Mouse (Mus musculus) spleen, postnatal 4 days (tissue): ENCODE measurements around the gene Sirpa.

Source experiments
- DNase-seq, 2 experiments: peaks; one replicate each; pipeline ENCODE4 v3.0.0; 2022; ENCODE audit warnings: low spot score in 2 of 2

The Sirpa gene

DNA sequence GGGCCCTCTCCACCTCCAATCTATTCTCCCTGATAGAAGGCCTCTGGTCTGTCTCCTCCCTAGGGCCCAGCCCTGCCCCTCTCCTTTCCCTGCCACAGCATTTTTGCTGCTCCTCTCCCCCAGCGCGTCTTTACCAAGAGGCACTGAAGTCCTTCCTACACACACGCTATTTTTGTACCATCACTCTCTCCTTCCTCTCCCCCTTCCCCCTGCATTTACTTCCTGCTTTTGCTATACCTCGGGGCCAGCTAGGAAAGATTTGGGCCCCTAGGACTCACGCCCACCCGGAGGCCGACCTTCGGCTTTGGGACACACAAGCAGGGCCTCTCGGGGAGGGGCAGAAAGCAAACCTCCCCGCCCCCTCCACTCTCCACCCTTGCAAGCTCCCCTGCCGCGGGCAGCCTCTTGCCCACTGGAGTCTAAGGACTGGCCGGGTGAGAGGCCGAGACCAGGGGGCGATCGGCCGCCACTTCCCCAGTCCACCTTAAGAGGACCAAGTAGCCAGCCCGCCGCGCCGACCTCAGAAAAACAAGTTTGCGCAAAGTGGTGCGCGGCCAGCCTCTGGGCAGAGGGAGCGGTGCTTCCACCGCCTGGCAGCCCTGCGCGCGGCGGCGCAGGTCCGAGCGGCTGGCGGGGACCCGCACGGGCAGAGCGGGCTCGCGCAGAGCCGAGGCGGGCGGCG lies at the start of gene Sirpa:
Gene Sirpa (plus strand): TSS at position 377 of the 682 bp plus-strand sequence.
- peak; percentile 72 to 81 for DNase-seq

DNA sequence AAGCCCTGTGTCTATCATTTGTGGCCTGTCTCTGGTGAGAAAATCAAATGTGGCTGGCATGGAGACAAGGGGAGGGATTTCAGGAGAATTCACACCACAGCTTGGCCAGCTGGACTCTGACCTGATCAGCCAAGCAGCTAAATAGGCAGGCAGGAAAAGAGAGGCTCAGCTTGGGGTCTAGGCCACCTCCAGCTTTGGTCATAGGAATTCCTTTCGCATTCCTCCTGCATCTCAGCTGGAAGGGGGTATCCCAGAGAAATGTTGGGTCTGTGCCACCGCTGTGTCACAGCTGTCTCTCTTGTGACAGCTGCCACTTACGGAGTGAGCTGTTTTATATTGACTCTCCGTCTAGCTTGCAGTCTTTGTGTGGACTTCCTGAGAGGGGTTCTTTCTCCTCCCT lies 48.2 kb upstream of the Sirpa start:
- no peak for DNase-seq

- no peak for DNase-seq
Observed at GRCm38 (mm10) chr2:129544919-129545318, 47.7 kb upstream of the Sirpa start.

GRCm38 (mm10) chr2:129545596-129545995 lies 47.0 kb upstream of the Sirpa start:
- DNase-seq: no peak

DNA sequence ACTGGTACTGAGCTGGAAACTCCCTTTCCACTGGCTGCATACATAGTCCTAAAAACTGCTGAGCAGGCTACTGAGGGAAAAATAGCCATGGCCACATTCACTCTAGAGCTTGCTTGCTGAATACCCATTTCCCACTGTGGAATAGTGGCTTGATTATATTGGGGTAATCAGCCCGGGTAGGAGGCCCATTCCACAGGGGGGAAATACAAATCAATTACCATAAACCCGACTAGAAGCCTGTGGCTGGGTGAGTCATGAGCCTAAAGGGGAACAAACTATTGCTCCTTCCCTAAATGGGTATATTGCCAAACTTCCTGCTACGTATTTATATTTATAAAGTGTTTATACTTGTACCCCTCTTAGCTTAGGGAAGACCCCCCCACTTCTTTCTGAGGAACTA lies 45.9 kb upstream of the Sirpa start:
- no peak for DNase-seq

DNA sequence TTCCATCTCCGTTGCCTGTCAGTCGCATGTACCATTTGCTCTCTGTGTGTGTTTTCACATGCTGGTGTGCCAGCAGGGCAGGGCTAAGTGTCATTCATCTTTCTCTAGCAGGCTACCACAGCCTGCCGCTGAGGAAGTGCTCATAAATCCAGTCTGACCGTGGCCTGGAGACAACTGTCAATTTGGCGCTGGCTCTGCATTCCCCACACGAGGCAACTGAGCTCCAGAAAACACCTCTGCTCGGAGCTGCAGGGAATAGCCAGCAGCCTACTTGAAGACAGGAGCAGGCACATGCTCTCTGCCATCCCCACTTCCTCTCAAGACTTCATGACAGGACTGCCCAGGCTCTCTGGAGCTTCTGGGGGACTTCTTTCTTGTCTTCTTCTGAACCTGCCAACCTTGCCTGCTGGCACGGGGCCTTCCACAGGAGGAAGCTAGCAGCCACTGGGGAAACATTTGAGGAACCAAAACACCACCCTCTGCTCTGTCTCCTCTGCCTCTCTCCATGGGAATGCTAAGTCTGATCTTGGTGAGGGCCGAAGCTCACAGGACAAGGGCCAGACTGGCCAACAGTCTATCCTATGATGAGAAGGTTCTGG lies 43.0 kb upstream of the Sirpa start:
- no peak for DNase-seq

- no peak for DNase-seq
Observed at GRCm38 (mm10) chr2:129550781-129551180, 41.9 kb upstream of the Sirpa start.

GRCm38 (mm10) chr2:129556081-129556480 lies 36.6 kb upstream of the Sirpa start:
- DNase-seq: no peak

GRCm38 (mm10) chr2:129558008-129558874 lies 34.4 kb upstream of the Sirpa start:
- no peak for DNase-seq

- no peak for DNase-seq
Observed at GRCm38 (mm10) chr2:129558875-129559219, 33.8 kb upstream of the Sirpa start.

GRCm38 (mm10) chr2:129561796-129562195 lies 30.8 kb upstream of the Sirpa start:
- no peak for DNase-seq

DNA sequence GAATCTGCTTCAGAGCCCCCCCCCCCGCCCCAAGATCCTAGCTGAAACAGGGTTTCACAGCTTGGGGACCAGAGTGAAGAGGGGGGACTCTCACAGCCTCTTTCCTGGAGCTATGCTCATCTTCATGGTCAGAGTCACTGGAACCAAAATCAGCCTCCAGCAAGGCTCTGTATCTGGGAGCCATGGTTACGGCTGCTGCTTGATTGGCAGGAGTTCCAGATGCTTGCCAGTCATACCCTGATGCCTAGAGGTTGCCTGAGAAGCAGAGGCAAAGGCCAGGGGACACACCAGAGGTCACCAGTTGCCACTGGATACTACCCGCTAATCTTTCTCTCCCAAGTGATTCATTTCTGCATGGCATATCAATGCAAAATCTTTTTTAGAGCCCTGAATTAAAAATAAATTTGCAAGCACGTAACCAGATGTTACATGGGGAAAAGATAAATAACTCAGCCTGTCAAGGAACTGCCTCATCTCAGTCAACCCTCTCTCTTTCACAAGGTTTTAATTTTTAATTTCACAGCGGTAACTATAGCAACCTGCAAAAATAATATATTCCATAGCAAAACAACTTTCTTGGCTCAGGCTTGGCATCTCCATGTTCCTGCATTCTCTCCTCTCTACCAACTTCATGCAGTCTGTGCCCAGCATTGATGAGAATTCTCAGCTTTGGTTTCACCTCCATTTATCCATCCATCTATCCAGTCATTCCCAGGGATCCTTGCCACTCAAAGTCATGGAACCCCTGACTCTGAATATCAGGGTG lies 28.5 kb upstream of the Sirpa start:
- no peak for DNase-seq

DNA sequence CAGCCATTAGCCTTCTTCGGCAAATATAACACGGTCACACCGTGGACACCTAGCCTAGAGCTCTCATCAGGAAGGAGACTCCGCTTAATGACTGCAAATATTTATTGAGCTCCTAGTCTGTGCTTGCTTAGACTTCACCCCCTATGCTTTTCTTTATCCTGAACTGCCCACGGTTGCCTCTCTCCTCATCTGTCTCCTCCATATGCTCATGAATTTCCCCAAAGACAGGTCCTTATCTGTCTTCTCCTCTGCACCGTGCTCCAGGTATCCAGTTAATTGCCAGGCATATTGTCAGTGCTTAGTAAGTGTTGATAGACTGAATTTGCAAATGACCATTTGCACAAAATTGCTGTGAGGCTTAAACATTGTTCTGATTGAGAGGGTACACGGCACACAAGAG lies 23.5 kb upstream of the Sirpa start:
- no peak for DNase-seq

- DNase-seq: no peak
Observed at GRCm38 (mm10) chr2:129569556-129569955, 23.1 kb upstream of the Sirpa start.

GRCm38 (mm10) chr2:129573701-129574273 lies 18.8 kb upstream of the Sirpa start:
- no peak for DNase-seq

GRCm38 (mm10) chr2:129574395-129575046 lies 18.1 kb upstream of the Sirpa start:
- DNase-seq: no peak

DNA sequence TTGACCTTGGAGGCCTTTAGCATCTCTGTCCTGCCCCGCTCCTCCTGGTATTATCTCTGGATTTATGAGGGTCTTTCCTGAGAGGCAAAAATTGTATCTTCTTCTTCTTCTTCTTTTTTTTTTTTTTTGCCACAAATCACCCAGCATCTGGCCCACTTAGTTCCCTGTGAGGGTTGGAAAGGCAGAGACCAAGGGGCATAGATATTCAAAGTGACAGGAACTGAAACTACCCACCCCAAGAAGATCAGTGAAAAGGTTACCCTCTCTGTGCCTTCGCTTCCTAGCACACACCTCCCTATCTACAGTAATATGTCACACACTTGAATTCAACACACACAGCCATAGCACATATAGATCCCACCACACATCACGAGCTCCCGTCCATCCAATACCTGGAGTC lies 17.5 kb upstream of the Sirpa start:
- DNase-seq: no peak

DNA sequence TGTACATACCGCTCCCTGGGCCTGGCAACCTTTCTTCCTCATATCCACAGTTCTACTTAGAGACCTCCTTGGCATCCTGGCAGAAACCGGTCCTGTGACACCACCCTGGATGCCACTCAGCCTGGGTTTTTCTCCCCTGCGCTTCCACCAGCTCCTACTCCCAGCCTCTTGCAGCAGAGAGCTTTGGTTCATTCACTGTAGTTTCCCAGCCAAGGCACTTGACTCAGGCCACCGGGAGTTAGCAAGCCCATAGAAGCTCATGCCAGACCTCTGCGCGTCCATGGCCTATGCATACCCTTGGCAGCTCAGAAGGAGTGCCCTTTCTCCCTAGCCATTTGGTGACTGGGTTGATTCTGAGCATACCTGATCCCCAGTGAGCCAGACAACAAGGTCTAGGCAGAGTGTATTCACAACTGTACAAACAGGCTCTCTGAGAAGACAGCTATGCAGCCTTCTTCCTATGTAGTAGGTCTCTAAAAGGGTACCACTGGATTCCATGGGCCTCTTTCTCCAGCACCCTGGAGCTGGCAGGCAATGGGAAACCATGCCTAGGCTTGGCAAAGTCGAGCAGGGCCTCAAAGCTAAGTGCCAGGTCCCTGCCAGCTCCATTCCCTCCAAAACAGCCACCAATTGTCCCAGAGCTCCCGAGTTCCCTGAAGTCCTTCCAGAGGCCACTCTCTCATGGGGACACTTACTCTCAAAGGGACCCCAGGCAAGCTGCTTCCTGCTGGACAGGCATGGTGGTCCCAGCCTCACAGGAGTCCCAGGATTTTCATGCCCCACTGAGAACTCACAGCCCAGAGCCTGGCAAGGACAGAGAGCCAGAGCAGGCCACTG lies 15.8 kb upstream of the Sirpa start:
- DNase-seq: no peak

DNA sequence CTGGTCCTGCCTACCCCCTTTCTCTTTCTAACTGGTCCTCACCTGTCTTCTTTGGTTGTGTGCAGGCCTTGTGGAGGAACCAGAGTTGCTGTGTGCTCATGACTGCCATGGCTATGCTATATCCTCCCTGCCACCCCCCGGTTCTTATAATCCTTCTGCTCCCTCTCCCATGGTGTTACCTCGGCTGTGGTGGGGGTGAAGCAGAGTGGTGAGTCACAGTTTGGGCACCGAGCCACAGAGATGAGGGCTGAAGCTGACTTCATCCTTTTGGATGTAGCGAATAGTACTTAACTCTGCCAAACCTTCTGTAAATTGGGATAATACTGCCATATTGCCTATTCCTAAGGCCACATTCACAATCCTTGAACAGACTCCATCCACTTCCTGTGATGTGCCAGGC lies 12.0 kb upstream of the Sirpa start:
- no peak for DNase-seq

DNA sequence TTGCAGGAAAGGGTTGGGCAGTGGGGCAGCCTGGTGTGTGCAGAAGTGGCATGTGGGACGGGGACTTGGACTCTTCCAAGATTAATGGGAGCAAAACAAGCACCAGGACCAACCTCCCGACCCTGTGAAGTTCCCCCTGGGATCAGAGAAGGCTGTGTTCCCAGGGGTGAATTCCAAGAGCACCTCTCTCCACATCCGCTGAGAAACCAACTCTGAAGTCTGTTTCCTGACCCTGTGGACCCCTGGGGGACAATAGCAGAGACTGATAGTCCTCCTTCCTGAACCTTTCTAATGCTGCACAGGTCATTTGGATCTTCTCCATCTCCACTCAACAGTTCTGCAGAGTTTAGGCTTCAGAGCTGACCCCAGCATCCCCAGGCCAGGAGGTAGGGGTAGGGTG lies 10.8 kb upstream of the Sirpa start:
- DNase-seq: no peak
